Mouse (Mus musculus) stomach, postnatal 0 days (tissue): ENCODE measurements around the gene Ldah.

Experiments
- CTCF ChIP-seq: IDR thresholded peaks from 2 replicates; pipeline ENCODE4 v1.5.1; 2016; ENCODE audit warnings: antibody characterized with exemption, low read depth, mild to moderate bottlenecking, moderate library complexity
- EP300 ChIP-seq: optimal IDR thresholded peaks from 2 replicates; pipeline ENCODE3; 2016; ENCODE audit warnings: antibody characterized with exemption

- TF ChIP-seq CTCF (no peak), EP300 (no peak)
These were observed 36.8 kb downstream of the Ldah start for GRCm38 (mm10) chr12:8244746-8245145.
